Mouse (Mus musculus): ENCODE measurements around the gene Aoc1.

Aoc1 gene

GRCm38 (mm10) chr6:48912033-48912432, 39.3 kb downstream of the Aoc1 start:
- DNase-seq (ENCODE audit: low read depth), result peak; percentile 6

GRCm38 (mm10) chr6:48913587-48913986, 40.9 kb downstream of the Aoc1 start:
- no peak for DNase-seq (ENCODE audit: low read depth)

GRCm38 (mm10) chr6:48929595-48929994, 56.9 kb downstream of the Aoc1 start, which contains the start of gene 1600015I10Rik:
TSS of gene 1600015I10Rik (plus strand) at chr6:48929895.
- DNase-seq (ENCODE audit: low read depth), result no peak

GRCm38 (mm10) chr6:48949596-48949995, 76.9 kb downstream of the Aoc1 start:
- DNase-seq (ENCODE audit: low read depth), result no peak

- DNase-seq (ENCODE audit: low read depth), result no peak
These were observed 78.0 kb downstream of the Aoc1 start for GRCm38 (mm10) chr6:48950676-48951075.

- no peak for DNase-seq (ENCODE audit: low read depth)
These were observed 78.9 kb downstream of the Aoc1 start for GRCm38 (mm10) chr6:48951630-48952029.

- DNase-seq (ENCODE audit: low read depth), result no peak
These were observed 80.5 kb downstream of the Aoc1 start for GRCm38 (mm10) chr6:48953220-48953619.

- no peak for DNase-seq (ENCODE audit: low read depth)
These were observed 81.5 kb downstream of the Aoc1 start for GRCm38 (mm10) chr6:48954211-48954610.

GRCm38 (mm10) chr6:48954946-48955345, 82.2 kb downstream of the Aoc1 start:
- no peak for DNase-seq (ENCODE audit: low read depth)

GRCm38 (mm10) chr6:48956785-48957184, 84.1 kb downstream of the Aoc1 start:
- DNase-seq (ENCODE audit: low read depth), result no peak

GRCm38 (mm10) chr6:48958053-48958452, 85.4 kb downstream of the Aoc1 start:
- DNase-seq (ENCODE audit: low read depth), result no peak

Data from c-Kit-positive CD71-positive TER-119-negative erythroid progenitor cells, embryonic 14.5 days (primary cell).